Mouse (Mus musculus) MEL (cell line): ENCODE results near the gene Stpg1.

ENCODE experiments used
- CTCF ChIP-seq, 3 experiments: IDR thresholded peaks in 2 of 3; conservative IDR thresholded peaks in 1 of 3; 2 replicates each; pipeline ENCODE4 v1.5.1; 2011 to 2012; ENCODE audit warnings: low read length in 3 of 3, low read depth in 2 of 3, mild to moderate bottlenecking in 2 of 3, improper control_type of control experiment in 1 of 3, inconsistent platforms in 1 of 3, mixed read lengths in 1 of 3, moderate library complexity in 1 of 3; ENCODE audit not compliant: control insufficient read depth in 1 of 3, insufficient read depth in 1 of 3, poor library complexity in 1 of 3, severe bottlenecking in 1 of 3
- EP300 ChIP-seq, 2 experiments: IDR thresholded peaks; 2 replicates each; pipeline ENCODE4 v1.6.1; 2011; ENCODE audit warnings: improper control_type of control experiment in 2 of 2, low read length in 2 of 2, low read depth in 1 of 2, mild to moderate bottlenecking in 1 of 2
- POLR2AphosphoS5 ChIP-seq: IDR thresholded peaks from 2 replicates; pipeline ENCODE4 v1.6.1; 2012; ENCODE audit warnings: low read depth, borderline replicate concordance, mild to moderate bottlenecking, inconsistent platforms, low read length, moderate library complexity, mixed read lengths
- TBP ChIP-seq: IDR thresholded peaks from 2 replicates; pipeline ENCODE4 v1.8.0; 2011; ENCODE audit warnings: low read depth, low read length, improper control_type of control experiment
- ZC3H11A ChIP-seq: IDR thresholded peaks from 2 replicates; pipeline ENCODE4 v1.6.1; 2012; ENCODE audit warnings: low read depth, mild to moderate bottlenecking, inconsistent platforms, low read length, improper control_type of control experiment

- TF ChIP-seq TBP (no peak), POLR2AphosphoS5 (no peak), ZC3H11A (no peak), EP300 (IDR thresholded peaks at IDR 0.05; ENCODE audit: low read depth in 1 of 2, low read length in 2 of 2) (no peak), CTCF (IDR thresholded peaks at IDR 0.05 in 2 of 3, conservative IDR thresholded peaks at IDR 0.05 in 1 of 3; ENCODE audit: control insufficient read depth in 1 of 3, insufficient read depth in 1 of 3, low read depth in 2 of 3, low read length in 3 of 3, poor library complexity in 1 of 3, severe bottlenecking in 1 of 3) (no peak)
Measured at GRCm38 (mm10) chr4:135453164-135453563, 41.4 kb upstream of the Stpg1 start.
